Mouse (Mus musculus) heart, postnatal 0 days (tissue): ENCODE data around the gene Cgnl1.

Experiments used
- CTCF ChIP-seq: IDR thresholded peaks from 2 replicates; pipeline ENCODE4 v1.5.1; 2016; ENCODE audit warnings: antibody characterized with exemption, control low read depth, low read depth
- EP300 ChIP-seq: IDR thresholded peaks from 2 replicates; pipeline ENCODE4 v1.6.1; 2016; ENCODE audit warnings: antibody characterized with exemption, low read depth

DNA sequence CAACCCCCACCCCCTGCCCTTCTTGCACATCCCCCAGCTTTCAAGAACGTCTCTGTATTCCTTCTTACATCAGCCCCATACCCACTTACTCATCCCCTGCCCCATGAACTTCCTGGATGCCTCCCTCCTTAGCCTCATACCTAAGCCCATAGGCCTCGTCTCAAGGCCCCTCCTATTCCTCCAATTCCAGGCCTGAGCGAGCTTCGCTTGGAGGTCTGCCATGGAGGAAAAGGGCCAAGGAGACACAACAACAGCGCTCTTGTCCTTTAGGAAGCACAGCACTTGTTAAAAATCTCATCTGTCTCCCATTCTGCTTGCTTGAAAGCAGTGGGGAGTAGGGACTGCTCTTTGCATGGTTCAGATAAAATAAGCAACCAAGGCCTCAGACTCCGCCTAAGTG is 143.1 kb downstream of the Cgnl1 start:
- TF ChIP-seq CTCF (no peak), EP300 (no peak)
